8 mouse cellular contexts compared by ENCODE assay signal in genomic region chrX:169978436-169979381, GRCm38 (mm10). TPM values are rescaled to one million over a fixed set of nuclear protein-coding genes. Genes with fewer than 3 reads are reported as not detected.
DNase-seq lines count a peak whose midpoint lies in the region; ATAC-seq and TF ChIP-seq lines count a peak whose summit lies in the region.
"Not testable (repeated sequence)": the region's sequence is repeated elsewhere in the genome, so short reads cannot be mapped to it uniquely, and the experiment has no call there.

No protein-coding gene starts in this region.

- POLR2A ChIA-PET in Patski (lab: Charles Lee) = not testable (repeated sequence)

- not testable (repeated sequence) for DNase-seq in Patski (ENCODE audit: low read depth, low spot score)
- peak; percentile 65 to 68 for DNase-seq in cerebellum, postnatal 36 days
- DNase-seq in frontal cortex, postnatal 14 days (ENCODE audit: low spot score in 2 of 2) = peak; percentile 77 to 86
- peak; percentile 92 to 93 for DNase-seq in layer of hippocampus, postnatal 14 days (ENCODE audit: low spot score in 2 of 2)
- peak; percentile 79 for DNase-seq in lung, postnatal 14 days
- DNase-seq in ovary, postnatal 36 days (ENCODE audit: low spot score) = peak; percentile 68
- DNase-seq in thymus, postnatal 4 days = peak; percentile 77

- peak; percentile 1 for ATAC-seq in Patski
- ATAC-seq in hematopoietic stem cell, adult 5-6 weeks (replicated peaks in 1 of 2; ENCODE audit: insufficient read depth in 1 of 2, low FRiP score in 2 of 2, low TSS enrichment in 1 of 2, low read depth in 1 of 2, poor library complexity in 2 of 2, severe bottlenecking in 2 of 2) = peak; percentile 37 to 42

- peaks cover 14% of the 10 kb centered on the region for H3K27me3 ChIP-seq in Patski

- TF ChIP-seq CTCF in Patski (IDR thresholded peaks at IDR 0.05) = not testable (repeated sequence)

- in situ Hi-C loops in Patski (cut with MboI; ENCODE audit: low pct_unique_long_range_greater_than_20kb) = loop anchor here (5.0 kb wide), 1 partner anchor 176 kb away; no protein-coding TSS in a partner anchor

- CTCF ChIA-PET in Patski (lab: Charles Lee) = not testable (repeated sequence)

RNA-seq across cellular contexts. Expression of gene Gm21887, which starts 30.8 kb away (rescaled TPM):
- 110 TPM for polyA plus RNA-seq in Patski (2021)
- 167 and 207 TPM in 2 replicates for total RNA-seq in hematopoietic stem cell, adult 5-6 weeks (2017)
- 100 to 1,000 TPM; 225 to 399 TPM for total RNA-seq in layer of hippocampus, postnatal 14 days (2021)
